ENCODE assay signal across 8 mouse cellular contexts in the genomic region with DNA sequence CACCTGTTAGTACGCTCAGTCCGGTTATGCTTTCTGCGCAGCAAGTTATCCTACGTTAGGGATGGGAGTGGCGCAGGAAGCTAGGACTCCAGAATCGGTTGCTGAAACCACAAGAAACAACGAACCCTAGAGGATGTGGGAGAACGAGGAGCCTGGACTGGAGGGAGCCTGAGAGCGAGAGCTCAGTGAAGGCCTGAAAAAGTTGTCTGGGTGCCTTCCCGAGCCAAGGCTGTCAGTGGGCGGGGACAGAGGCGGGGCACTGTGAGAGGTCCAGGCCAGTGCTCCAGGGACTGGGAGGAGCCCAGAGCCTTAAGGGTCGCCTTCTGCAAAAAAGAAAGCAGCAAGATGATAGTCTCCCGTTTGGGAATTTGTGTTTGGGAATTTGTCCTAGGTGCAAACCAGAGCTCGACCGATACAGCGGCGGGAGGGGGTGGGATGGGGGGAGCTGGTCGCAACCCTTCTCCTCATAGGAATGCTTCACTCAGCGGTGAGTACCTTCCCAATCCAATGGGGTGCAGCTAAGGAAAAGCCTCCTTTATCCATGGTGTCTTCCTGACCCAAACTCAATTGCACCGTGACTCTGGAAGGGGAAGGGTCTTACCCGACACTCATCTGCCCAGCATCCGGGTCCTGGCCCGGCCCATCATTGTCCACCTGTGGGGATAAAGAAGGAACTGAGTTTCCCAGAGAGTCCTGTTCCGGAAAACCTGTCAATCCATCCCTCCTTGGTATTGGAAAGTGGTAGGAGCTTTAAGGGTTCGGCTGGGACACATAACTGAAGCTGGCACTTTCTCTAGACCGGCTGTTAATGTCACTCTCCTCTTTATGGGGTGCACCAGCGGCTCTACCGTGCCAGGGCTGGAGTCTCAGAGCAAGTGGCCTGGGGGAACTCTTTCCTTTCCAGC.
DNase-seq lines count a peak whose midpoint lies in the region; ATAC-seq and TF ChIP-seq lines count a peak whose summit lies in the region.

No protein-coding gene starts in this region.

- no peaks in the 10 kb centered on the region for H3K36me3 ChIP-seq in hindbrain, postnatal 0 days (ENCODE audit: insufficient read depth, low read length)
- H3K36me3 ChIP-seq in liver, embryonic 13.5 days, result no peaks in the 10 kb centered on the region
- H3K36me3 ChIP-seq in neural tube, embryonic 13.5 days, result no peaks in the 10 kb centered on the region

- no peak overlapping the region for H3K9ac ChIP-seq in hindbrain, postnatal 0 days (replicated peaks; ENCODE audit: low read length)
- H3K9ac ChIP-seq in liver, embryonic 13.5 days, result no peak overlapping the region
- peak overlapping the region; percentile 43 for H3K9ac ChIP-seq in neural tube, embryonic 13.5 days

- no peak for TF ChIP-seq CTCF in hindbrain, postnatal 0 days (IDR thresholded peaks at IDR 0.05; ENCODE audit: low read depth)

- H3K9me3 ChIP-seq in hindbrain, postnatal 0 days (ENCODE audit: low read length), result no peaks in the 10 kb centered on the region
- H3K9me3 ChIP-seq in liver, embryonic 13.5 days (replicated peaks), result peaks cover 7% of the 10 kb centered on the region; the same call in 1 of the 2 replicates
- H3K9me3 ChIP-seq in neural tube, embryonic 13.5 days, result 0 out of 2 replicates have a peak, but pooled peaks cover under 1% of the 10 kb centered on the region

- no peaks in the 10 kb centered on the region for H3K4me1 ChIP-seq in hindbrain, postnatal 0 days (ENCODE audit: insufficient read depth, low read length)
- H3K4me1 ChIP-seq in liver, embryonic 13.5 days (replicated peaks), result no peaks in the 10 kb centered on the region
- peaks cover 16% of the 10 kb centered on the region for H3K4me1 ChIP-seq in neural tube, embryonic 13.5 days (replicated peaks)

- intact Hi-C loops in gastrocnemius, postnatal 14 days (cut with DNase I; ENCODE audit: low total_unique reads), result no loop called here

- ATAC-seq in hindbrain, postnatal 0 days, result peak; percentile 55; the same call in 1 of the 2 replicates
- no peak for ATAC-seq in liver, embryonic 13.5 days (ENCODE audit: low read depth)
- ATAC-seq in neural tube, embryonic 13.5 days (ENCODE audit: low read depth), result 0 out of 2 replicates have a peak, but pooled peaks have one; percentile 63

- 4% methylated on average over 29 of the region's 29 CpGs for WGBS in hindbrain, postnatal 0 days
- 8% methylated on average over 29 of the region's 29 CpGs for WGBS in liver, embryonic 13.5 days (ENCODE audit: insufficient replicate concordance)
- 5% methylated on average over 29 of the region's 29 CpGs for WGBS in neural tube, embryonic 13.5 days

- H3K4me2 ChIP-seq in hindbrain, postnatal 0 days (ENCODE audit: low read depth, low read length), result peak overlapping the region; percentile 57
- H3K4me2 ChIP-seq in liver, embryonic 13.5 days, result peak overlapping the region; percentile 35
- peak overlapping the region; percentile 60 for H3K4me2 ChIP-seq in neural tube, embryonic 13.5 days

- peak; percentile 58 for DNase-seq in urinary bladder, postnatal 14 days (ENCODE audit: low spot score)
- DNase-seq in urinary bladder, postnatal 10 days (ENCODE audit: low spot score), result no peak
- peak; percentile 23 for DNase-seq in gastrocnemius, postnatal 14 days
- DNase-seq in hindbrain, postnatal 0 days (ENCODE audit: low spot score), result peak; percentile 51
- no peak for DNase-seq in liver, embryonic 13.5 days
- DNase-seq in spleen, postnatal 36 days (ENCODE audit: low spot score in 2 of 2), result no peak
- no peak for DNase-seq in layer of hippocampus, adult 9-11 months

- peak overlapping the region; percentile 33 for H3K4me3 ChIP-seq in hindbrain, postnatal 0 days (ENCODE audit: low read length)
- 0 out of 2 replicates have a peak overlapping the region, but pooled peaks have one; percentile 12 for H3K4me3 ChIP-seq in liver, embryonic 13.5 days (replicated peaks)
- H3K4me3 ChIP-seq in neural tube, embryonic 13.5 days, result peak overlapping the region; percentile 36

- no peaks in the 10 kb centered on the region; the same call in 1 of the 2 replicates for H3K27me3 ChIP-seq in hindbrain, postnatal 0 days (ENCODE audit: insufficient read depth, low read length)
- H3K27me3 ChIP-seq in liver, embryonic 13.5 days, result no peaks in the 10 kb centered on the region
- H3K27me3 ChIP-seq in neural tube, embryonic 13.5 days, result peaks cover 36% of the 10 kb centered on the region

- H3K27ac ChIP-seq in hindbrain, postnatal 0 days, result no peak overlapping the region
- no peak overlapping the region for H3K27ac ChIP-seq in liver, embryonic 13.5 days
- H3K27ac ChIP-seq in neural tube, embryonic 13.5 days (replicated peaks), result no peak overlapping the region

Comparison
In these comparisons a context has a peak if more than half of its experiments do, and no peak if none do; other contexts are left out.
1. DNase-seq: peak in urinary bladder, postnatal 14 days (single experiment), gastrocnemius, postnatal 14 days (single experiment) and hindbrain, postnatal 0 days (single experiment); none in urinary bladder, postnatal 10 days (single experiment), liver, embryonic 13.5 days (single experiment), spleen, postnatal 36 days (0 of 2) and layer of hippocampus, adult 9-11 months (single experiment).
2. Peak in every context shown above with its lines, with median percentiles within 50 percentile points of each other: H3K4me2 ChIP-seq and H3K4me3 ChIP-seq.